Mouse (Mus musculus) erythroid progenitor cell, adult 5-6 weeks (primary cell): Measurements from ENCODE around the gene Pglyrp1. TPM values are rescaled to one million over a fixed set of nuclear protein-coding genes. Genes with fewer than 3 reads are reported as not detected.
A peak's percentile ranks its signal among the peaks of the same experiment; 100 is the strongest.

Source experiments
- ATAC-seq: replicated peaks from 2 replicates; pipeline ENCODE4 v1.8.0; 2016; ENCODE audit warnings: moderate number of reproducible peaks, mild to moderate bottlenecking, moderate TSS enrichment, inconsistent platforms; ENCODE audit not compliant: poor library complexity, low FRiP score, severe bottlenecking
- total RNA-seq, 2 experiments: library from RNA; stranded (forward) in 1 of 2; stranded (reverse) in 1 of 2; fragments of 150-400 nt in 1 of 2; fragments of 186-747, 209-891 nt in 1 of 2; gene quantifications; 2 replicates each; pipeline versions ENCODE4 v1.2.3 to v1.2.4; 2015 to 2017; ENCODE audit warnings: low replicate concordance in 2 of 2

Pglyrp1 gene
- total RNA-seq, 2 experiments from 2014 or later: 10.8 to 220 TPM

GRCm38 (mm10) chr7:18883991-18884744 lies 13.0 kb downstream of the Pglyrp1 start:
- ATAC-seq: no peak

GRCm38 (mm10) chr7:18884745-18885422 lies 13.8 kb downstream of the Pglyrp1 start:
- ATAC-seq: no peak

GRCm38 (mm10) chr7:18886963-18887362 lies 15.8 kb downstream of the Pglyrp1 start:
- ATAC-seq: no peak

- no peak for ATAC-seq
These were observed 19.7 kb downstream of the Pglyrp1 start for GRCm38 (mm10) chr7:18890848-18891247.

DNA sequence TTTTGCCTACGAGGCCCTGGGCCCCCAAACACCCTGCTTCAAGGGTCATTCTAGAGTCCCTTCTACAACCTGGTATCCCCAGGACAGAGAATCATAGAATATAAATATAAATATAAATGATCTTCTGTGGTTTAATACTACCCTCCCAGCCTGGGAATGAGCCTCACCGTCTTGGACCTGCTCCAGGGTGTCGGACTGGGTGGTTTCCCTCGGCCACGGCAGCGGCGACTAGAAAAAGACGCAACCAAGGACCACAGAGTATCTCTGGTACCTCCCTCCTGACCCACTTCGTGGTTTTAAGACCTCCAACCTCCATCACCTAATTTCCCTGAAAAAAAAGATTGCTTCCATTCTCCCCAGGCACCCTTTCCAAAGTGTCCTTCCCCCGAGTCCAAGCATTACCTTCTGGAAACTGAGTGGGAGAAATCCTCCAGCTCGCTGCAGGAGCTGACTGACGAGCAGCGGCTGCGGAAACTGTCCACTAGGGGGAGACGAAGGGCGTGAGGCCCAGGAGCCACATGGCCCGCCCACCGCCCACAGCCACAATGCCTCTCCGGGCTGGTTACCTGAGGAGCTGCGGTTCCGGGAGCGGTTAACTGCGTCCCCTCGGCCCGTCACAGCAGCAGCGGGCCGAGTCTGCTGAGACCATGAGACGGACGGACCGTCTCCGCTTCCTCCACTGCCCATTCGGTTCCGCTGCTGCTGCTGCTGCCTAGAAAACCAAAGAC lies 20.9 kb downstream of the Pglyrp1 start:
- ATAC-seq: peak; percentile 73

DNA sequence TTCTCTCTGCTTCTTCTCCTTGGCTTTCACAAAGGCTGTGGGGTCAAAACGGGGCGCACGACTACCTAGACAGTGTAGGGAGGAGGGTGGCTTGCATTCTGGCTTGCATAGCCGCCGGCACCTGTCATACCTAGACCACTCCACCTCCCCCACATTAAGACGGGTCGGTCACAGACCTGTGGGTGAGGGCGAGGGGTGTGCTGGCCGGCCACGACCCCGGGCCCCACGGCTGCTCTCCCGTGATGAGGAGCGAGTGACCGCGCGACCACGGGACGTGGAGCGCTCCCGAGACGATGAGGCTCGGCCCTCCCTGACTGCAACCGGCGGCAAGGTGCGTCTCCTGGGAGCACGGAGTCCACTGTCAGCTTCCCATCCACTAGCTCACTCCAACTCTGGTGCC lies 21.9 kb downstream of the Pglyrp1 start:
- ATAC-seq: no peak

DNA sequence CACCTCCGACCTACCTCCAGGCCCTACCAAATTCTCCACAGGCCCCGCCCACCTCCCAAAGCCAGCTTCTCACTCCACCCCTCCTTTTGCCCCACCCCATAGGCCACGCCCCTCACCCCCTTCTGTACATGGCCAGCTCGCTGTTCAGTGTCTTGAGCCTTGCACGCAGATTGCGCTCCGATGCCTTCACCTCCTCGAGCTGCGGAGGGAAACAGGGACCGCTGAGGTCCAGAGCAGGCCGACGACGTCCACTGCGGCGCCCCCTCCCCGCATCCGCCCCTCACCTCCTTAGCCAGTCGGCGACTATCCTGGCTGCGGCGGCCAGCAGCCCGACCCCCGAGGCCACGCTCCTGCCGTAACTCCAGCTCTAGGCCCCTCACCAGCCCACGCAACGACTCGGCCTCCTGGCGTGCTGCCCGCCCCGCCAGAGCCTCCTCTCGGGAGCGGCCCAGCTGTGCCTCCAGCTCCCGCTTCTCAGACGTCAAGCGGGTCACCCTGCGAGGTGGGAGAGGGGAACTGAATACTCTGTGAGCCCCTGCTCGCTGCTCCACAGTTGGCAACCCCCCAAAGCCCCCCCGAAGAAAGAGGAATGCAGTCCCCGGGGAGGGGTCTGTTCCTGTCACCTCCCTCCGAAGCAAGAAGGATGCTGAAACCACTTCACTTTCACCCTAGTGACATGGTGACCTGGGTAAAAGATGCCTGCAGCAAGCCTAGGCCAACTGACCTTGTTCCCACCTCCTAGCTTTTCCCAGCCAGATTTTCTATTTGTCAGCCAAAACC lies 22.7 kb downstream of the Pglyrp1 start:
- no peak for ATAC-seq

- no peak for ATAC-seq
These were observed 25.4 kb downstream of the Pglyrp1 start for GRCm38 (mm10) chr7:18896536-18896935.

- ATAC-seq: no peak
These were observed 29.4 kb downstream of the Pglyrp1 start for GRCm38 (mm10) chr7:18900513-18900912.

DNA sequence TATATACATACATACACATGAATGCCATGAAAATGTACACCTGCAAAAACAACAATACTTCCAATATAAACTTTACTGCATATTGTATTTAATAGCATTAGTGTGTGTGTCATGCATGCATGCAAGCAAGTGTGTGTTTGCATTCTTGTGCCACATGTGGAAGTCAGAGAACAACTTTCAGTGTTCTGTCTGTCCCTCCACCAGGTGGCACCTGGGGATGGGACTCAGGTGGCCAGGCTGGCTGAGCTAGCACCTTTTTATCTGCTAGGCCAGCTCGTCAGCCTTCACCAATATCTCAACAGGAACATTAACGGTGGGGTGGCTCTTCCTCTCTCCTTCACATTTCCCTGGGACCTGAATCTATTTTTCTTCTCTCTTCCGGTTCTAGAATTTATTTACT lies 31.4 kb downstream of the Pglyrp1 start:
- no peak for ATAC-seq

DNA sequence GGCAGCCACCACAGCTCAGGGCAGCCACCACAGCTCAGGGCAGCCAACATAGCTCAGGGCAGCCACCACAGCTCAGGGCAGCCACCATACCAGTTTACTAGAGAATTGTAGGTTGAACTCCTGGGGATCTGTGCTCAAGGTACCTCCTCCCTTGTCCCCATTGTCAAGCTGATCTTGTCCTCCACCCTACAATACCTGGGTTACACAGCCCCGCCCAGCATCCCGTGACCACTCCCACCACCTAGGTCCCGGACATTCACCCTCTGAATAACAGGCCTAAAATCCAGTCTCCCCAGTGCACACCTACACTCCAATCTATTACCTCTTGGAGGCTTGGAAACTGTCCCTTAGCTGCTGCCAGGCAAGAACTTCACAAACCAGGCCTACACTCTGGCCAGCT lies 33.8 kb downstream of the Pglyrp1 start:
- ATAC-seq: no peak

DNA sequence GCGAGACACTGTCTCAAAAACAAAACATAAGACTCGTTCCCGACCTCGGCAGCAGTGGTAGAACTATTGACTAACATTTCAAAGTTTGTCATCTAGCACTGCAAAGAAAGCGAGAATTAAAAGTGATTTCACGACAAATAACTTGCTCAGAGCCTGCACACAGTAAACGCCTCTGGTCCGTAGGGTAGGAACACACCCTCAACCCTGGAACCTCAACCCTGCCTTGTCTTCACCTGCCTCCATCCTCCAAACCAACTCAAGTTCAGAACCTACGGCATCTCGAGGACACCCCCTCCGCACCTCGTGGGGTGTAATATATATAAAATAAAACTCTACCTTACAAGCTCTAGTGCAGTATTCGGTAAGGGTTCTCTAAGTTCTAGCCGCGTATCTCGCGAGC lies 38.7 kb downstream of the Pglyrp1 start:
- ATAC-seq: peak; percentile 53

GRCm38 (mm10) chr7:18910241-18910831 lies 39.2 kb downstream of the Pglyrp1 start, which contains the start of gene Ccdc61:
Ccdc61 (minus strand) TSS chr7:18910415.
- ATAC-seq: peak; percentile 95

GRCm38 (mm10) chr7:18916254-18916653 lies 45.1 kb downstream of the Pglyrp1 start:
- ATAC-seq: no peak

DNA sequence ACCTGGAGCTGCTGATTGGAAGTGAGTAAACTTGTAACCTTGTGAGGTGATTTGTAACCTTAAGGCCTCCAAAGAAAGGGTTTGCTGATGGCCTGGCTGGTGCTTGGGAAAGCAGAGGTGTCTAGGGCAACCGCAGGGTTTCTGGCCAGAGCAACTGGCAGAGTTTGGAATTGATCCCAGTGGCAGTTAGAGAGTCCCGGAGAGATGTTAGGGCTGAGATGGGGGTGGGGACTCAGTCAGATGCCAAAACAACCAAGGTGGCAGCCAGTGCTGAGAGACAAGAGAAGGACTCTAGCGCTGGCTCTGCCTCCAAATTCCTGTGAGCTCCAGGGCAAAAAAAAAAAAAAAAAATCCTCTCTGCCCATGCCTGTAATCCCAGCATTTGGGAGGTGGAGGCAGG lies 46.8 kb downstream of the Pglyrp1 start:
- ATAC-seq: no peak

- ATAC-seq: no peak
These were observed 49.9 kb downstream of the Pglyrp1 start for GRCm38 (mm10) chr7:18921069-18921468.

DNA sequence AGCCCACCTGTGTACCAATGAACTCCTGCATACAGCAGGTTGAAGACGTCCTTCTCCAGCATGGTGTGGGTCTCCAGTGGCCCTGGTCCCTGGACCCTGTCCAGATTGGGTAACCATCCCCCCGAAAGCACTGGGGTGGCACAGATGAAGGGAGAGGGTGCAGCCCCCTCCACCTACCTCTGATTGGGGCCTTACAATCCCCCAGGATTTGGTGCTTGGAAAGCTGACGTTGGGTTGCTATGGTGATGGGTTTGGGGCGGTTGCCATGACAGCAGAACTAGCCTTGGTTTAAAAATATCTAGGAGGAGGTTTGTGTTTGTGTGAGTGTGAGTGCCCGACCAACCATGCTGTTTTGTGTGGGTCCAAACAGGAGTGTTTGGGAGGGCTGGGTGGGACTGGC lies 51.7 kb downstream of the Pglyrp1 start:
- no peak for ATAC-seq

- no peak for ATAC-seq
These were observed 52.1 kb downstream of the Pglyrp1 start for GRCm38 (mm10) chr7:18923267-18923666.

DNA sequence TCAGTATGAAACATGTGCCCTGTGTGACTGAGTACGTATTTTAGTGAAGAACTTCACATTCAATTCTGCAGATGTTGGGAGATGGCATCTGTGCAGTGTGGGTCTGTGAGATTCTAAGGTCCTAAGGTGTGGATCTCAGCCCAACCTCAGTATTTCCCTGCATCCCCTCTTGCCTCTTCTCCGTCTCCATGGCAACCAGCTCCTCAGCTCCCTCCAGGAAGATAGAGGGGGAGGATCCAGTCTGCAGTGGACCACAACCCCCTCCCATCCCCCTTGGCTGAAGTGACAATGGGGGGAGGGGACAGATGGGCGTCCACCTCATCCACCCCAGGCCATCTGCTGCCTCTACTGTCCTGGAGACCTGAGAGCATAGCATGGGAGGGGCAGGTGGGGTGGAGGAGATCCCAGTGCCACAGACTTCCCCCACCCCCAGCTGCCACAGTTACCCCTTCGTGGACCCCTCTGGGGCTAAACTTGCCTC lies 52.6 kb downstream of the Pglyrp1 start:
- no peak for ATAC-seq
